Mouse (Mus musculus) layer of hippocampus, postnatal 14 days (tissue): ENCODE measurements around the gene Tmem145. TPM values are rescaled to one million over a fixed set of nuclear protein-coding genes. Genes with fewer than 3 reads are reported as not detected.
A peak's percentile ranks its signal among the peaks of the same experiment; 100 is the strongest.
"Not testable (repeated sequence)": the region's sequence is repeated elsewhere in the genome, so short reads cannot be mapped to it uniquely, and the experiment has no call there.

Experiments used
- DNase-seq, 2 experiments: peaks; one replicate each; pipeline ENCODE4 v3.0.0; 2021 to 2022; ENCODE audit warnings: low spot score in 2 of 2, mixed read lengths in 1 of 2
- total RNA-seq, 2 experiments: library from RNA; stranded (reverse); gene quantifications; 2 replicates each; pipeline ENCODE4 v1.2.3; 2021

The Tmem145 gene
- total RNA-seq, 2 experiments from 2014 or later, result 43.2 to 46.9 TPM

GRCm38 (mm10) chr7:25316532-25317445 lies 10.9 kb downstream of the Tmem145 start, which contains the start of gene Megf8:
TSS of gene Megf8 (plus strand) at chr7:25317164.
- peak; percentile 95 to 99 for DNase-seq

GRCm38 (mm10) chr7:25317446-25317999 lies 11.6 kb downstream of the Tmem145 start:
- no peak for DNase-seq

DNA sequence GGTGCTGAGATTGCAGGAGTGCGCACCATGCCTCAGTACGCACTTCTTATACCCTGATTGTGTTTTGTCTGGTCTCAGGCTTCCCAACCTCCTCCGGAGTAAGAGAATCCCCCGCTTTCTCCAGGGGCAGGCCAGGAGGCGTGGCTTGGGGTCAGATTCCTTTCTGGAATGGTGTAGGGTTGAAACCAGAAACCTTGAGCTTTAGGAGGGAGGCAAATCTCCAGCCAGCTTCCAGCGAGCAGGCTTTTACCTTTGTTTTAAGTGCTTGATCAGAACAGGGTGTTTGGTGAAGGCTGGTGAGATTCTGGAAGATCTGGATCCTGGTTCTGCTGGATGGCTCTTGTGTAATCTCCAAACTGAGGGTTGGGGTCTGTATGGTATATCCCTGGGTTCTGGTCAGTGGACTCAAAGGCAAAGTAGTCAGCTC lies 16.2 kb downstream of the Tmem145 start:
- DNase-seq, result no peak

GRCm38 (mm10) chr7:25323219-25323618 lies 17.3 kb downstream of the Tmem145 start:
- DNase-seq, result no peak

DNA sequence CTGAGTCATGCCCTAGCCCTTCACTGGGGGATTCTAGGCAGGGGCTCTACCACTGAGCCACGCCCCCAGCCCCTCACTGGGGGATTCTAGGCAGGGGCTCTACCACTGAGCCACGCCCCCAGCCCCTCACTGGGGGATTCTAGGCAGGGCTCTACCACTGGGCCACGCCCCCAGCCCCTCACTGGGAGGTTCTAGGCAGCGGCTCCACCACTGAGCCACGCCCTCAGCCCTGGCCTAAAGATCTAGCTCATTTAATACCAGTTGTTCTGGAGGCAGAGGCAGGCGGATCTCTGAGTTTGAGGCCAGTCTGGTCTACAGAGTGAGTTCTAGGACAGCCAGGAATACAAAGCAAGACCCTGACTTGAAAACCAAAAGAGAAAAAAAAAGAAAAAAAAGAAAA lies 19.5 kb downstream of the Tmem145 start:
- DNase-seq, result not testable (repeated sequence)

GRCm38 (mm10) chr7:25326233-25326632 lies 20.3 kb downstream of the Tmem145 start:
- no peak for DNase-seq

DNA sequence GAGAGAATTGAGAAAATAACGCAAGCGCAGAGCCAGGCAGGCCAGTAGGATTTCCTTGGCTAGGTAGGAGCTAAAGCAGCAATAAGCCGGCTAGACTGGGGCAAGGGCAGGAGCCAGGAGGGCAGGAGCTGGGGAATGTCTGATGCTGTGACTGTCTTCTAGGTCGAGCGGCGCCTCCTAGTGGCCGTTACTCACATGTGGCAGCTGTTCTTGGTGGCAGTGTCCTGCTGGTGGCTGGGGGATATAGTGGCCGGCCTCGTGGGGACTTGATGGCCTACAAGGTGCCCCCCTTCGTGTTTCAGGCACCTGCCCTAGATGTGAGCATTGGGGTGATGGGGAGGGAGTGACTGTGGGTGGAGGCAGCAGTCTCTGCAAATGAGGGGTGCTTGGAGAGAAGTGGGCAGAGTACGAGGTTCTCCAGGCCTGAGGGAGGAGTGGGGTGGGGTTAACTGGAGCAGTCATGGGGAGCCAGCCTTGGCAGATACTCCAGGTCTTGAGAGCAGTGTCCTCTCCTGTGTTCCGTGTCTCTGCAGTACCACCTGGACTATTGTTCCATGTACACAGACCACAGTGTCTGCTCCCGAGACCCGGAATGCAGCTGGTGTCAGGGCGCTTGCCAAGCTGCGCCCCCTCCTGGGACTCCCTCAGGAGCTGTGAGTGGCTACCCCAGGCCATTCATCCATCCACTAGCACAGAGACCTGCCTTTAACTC lies 27.8 kb downstream of the Tmem145 start:
- DNase-seq, result peak; percentile 55 to 68

GRCm38 (mm10) chr7:25334472-25334871 lies 28.6 kb downstream of the Tmem145 start:
- DNase-seq, result no peak

DNA sequence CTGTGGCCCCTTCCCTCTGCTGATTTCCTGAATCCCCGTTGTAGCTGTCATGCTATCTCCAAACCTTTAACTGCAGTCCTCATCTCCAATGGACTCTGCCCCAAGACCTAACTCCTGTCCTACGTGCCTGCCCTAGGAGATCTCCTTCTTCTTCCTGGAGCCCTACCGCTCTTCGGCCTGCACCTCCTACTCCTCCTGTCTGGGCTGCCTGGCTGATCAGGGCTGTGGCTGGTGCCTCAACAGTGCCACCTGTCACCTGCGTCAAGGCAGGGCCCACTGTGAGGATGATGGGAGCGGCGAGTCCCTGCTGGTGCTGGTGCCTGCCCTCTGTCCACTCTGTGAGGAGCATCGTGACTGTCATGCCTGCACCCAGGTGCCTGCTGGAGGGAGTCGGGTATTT lies 33.4 kb downstream of the Tmem145 start:
- DNase-seq, result no peak

- peak; percentile 45 to 55 for DNase-seq
These were observed 35.3 kb downstream of the Tmem145 start for GRCm38 (mm10) chr7:25341000-25341784.

- no peak for DNase-seq
These were observed 43.0 kb downstream of the Tmem145 start for GRCm38 (mm10) chr7:25348861-25349260.

- no peak for DNase-seq
These were observed 52.9 kb downstream of the Tmem145 start for GRCm38 (mm10) chr7:25358721-25359206.

DNA sequence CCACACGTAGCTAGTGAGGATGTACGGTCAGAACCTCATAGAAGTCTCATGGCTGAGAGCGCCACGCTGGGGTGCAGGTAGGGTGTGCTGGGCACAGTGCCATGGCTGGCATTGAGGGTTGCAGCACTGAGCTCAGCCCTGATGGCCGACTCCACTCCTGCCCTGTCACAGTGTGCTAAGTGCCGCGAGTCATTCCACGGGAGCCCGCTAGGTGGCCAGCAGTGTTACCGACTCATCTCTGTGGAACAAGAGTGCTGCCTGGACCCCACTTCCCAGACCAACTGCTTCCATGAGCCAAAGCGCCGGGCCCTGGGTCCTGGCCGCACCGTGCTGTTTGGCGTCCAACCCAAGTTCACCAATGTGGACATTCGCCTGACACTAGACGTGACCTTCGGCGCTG lies 57.2 kb downstream of the Tmem145 start:
- no peak for DNase-seq

DNA sequence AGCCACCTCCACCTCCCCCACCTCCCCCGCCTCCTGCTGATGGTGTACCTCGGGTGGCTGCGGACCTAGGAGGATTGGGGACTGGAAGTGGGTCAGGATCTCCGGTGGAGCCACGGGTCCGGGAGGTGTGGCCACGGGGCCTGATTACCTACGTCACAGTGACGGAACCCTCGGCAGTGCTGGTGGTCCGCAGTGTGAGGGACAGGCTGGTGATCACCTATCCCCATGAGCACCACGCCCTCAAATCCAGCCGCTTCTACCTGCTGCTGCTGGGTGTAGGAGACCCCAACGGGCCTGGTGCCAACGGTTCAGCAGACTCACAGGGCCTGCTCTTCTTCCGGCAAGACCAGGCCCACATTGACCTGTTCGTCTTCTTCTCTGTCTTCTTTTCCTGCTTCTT lies 57.7 kb downstream of the Tmem145 start:
- DNase-seq, result no peak

Other genes starting within 250 kb of the Tmem145 start
- gene Grik5, start 233.8 kb upstream of the Tmem145 start, total RNA-seq, result 100 to 1,000 TPM; 258 to 270 TPM
- gene Zfp574, start 233.5 kb upstream of the Tmem145 start, total RNA-seq, result 10 to 100 TPM; 25.0 to 26.1 TPM
- 10 to 100 TPM; 10.1 to 11.4 TPM for gene Pou2f2, start 126.4 kb upstream of the Tmem145 start, total RNA-seq
- 10 to 100 TPM; 24.9 to 25.6 TPM for gene Dedd2, start 85.5 kb upstream of the Tmem145 start, total RNA-seq
- 10 to 100 TPM in 1 of 2 experiments, 1 to 10 TPM in 1; 9.0 to 10.2 TPM for gene Zfp526, start 84.7 kb upstream of the Tmem145 start, total RNA-seq
- gene Gsk3a, start 68.3 kb upstream of the Tmem145 start, total RNA-seq, result 100 to 1,000 TPM; 184 to 190 TPM
- gene Erf, start 55.3 kb upstream of the Tmem145 start, total RNA-seq, result 10 to 100 TPM; 41.0 to 47.2 TPM
- 100 to 1,000 TPM; 209 to 228 TPM for gene Cic, start 38.4 kb upstream of the Tmem145 start, total RNA-seq
- 10 to 100 TPM; 35.3 to 37.1 TPM for gene Pafah1b3, start 8.1 kb upstream of the Tmem145 start, total RNA-seq
- gene Prr19, start 4.7 kb upstream of the Tmem145 start, total RNA-seq, result not detected
- 10 to 100 TPM; 86.7 to 87.9 TPM for gene Megf8, start 11.1 kb downstream of the Tmem145 start, total RNA-seq
- gene Cnfn, start 63.6 kb downstream of the Tmem145 start, total RNA-seq, result not detected
- gene Lipe, start 92.6 kb downstream of the Tmem145 start, total RNA-seq, result 1 to 10 TPM; 7.3 to 8.3 TPM
- not detected for gene Cxcl17, start 106.8 kb downstream of the Tmem145 start, total RNA-seq
- gene Ceacam1, start 171.5 kb downstream of the Tmem145 start, total RNA-seq, result 1 to 10 TPM; 2.5 to 3.1 TPM
- under 1 TPM; 0.14 to 0.23 TPM for gene Ceacam2, start 233.8 kb downstream of the Tmem145 start, total RNA-seq